Mouse (Mus musculus): Measurements from ENCODE around the gene Lysmd1. TPM values are rescaled to one million over a fixed set of nuclear protein-coding genes. Genes with fewer than 3 reads are reported as not detected.

Gene Lysmd1
- polyA plus RNA-seq, 1 experiment from 2014 or later, result 19.4 TPM

DNA sequence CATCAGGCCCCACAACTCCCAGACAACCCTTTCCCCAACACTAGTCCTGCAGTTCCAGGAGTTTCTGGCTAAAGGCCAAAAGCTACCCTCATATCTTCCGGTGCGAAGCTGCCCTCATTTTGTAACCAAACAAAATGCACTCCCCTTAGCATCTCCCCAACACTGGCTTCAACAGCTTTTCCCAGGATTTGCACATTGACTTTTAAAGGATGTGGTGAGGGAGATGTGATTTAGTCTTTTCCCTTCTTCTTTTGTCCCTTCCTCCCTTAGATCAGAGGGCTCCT is 28.4 kb downstream of the Lysmd1 start:
- H3K4me1 ChIP-seq, result peaks cover 26% of the 10 kb centered on the region
- ATAC-seq (ENCODE audit: insufficient number of reproducible peaks, insufficient read depth, low FRiP score, low TSS enrichment), result no peak
- WGBS, result 43% methylated on average over 2 of the region's 2 CpGs

DNA sequence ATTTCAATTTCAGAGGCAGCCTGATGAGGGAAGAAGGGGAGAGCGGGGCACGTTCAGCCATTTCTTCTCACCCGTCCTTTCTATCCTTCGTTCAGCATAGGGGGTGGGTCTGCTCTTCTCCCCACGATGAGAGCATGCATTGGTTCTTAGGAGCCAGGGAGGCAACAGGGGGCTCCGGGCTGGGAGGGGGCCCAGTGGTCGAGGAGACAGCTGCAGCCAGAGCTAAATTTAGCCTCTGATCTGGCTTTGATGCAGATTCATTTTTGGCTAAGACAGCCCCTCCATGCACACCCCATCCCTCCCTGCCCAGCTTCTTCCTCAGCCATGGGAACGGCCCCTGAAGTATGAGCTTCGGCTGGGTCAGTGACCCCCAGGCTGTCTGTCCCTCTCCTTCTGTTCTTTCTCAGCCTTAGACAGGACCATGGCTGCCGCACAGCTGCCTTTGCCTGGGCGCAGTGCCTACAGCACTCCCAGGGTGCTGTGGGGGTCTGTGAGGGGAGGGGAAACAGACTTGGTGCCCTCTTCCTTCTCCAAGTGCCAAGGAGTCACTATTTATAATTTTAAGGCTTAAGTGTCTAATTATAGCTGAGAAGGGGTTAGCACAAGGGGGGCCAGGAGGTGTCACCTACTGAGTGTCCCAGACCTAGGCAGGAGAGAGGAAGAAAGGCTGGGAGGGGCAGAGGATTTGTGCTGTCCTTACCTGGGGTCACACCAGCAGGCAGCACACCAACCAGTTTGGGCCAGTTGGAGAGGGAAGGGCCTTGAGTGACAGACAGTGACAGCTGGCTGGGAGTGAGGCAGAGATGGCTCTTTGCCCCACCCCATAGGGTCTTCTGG is 29.7 kb downstream of the Lysmd1 start:
- Histone ChIP-seq H3K9me3 (no peaks in the 10 kb centered on the region), H3K27me3 (no peaks in the 10 kb centered on the region; the same call in 1 of the 2 replicates), H3K27ac (0 out of 2 replicates have a peak overlapping the region, but pooled peaks have one; percentile 27), H3K36me3 (peaks cover 48% of the 10 kb centered on the region), H3K4me2 (replicated peaks) (peak overlapping the region; percentile 77; the same call in 1 of the 2 replicates), H3K4me3 (no peak overlapping the region), H3K9ac (no peak overlapping the region), H3K4me1 (peaks cover 26% of the 10 kb centered on the region)
- no peak for ATAC-seq (ENCODE audit: insufficient number of reproducible peaks, insufficient read depth, low FRiP score, low TSS enrichment)
- WGBS, result 59% methylated on average over 11 of the region's 11 CpGs

More for the DNA sequence above, 28.4 kb downstream of the Lysmd1 start:
- Histone ChIP-seq H3K27me3 (no peaks in the 10 kb centered on the region; the same call in 1 of the 2 replicates), H3K27ac (0 out of 2 replicates have a peak overlapping the region, but pooled peaks have one; percentile 2), H3K36me3 (peaks cover 34% of the 10 kb centered on the region), H3K4me2 (replicated peaks) (peak overlapping the region; percentile 77), H3K9ac (no peak overlapping the region), H3K9me3 (no peaks in the 10 kb centered on the region), H3K4me3 (peak overlapping the region; percentile 81)

DNA sequence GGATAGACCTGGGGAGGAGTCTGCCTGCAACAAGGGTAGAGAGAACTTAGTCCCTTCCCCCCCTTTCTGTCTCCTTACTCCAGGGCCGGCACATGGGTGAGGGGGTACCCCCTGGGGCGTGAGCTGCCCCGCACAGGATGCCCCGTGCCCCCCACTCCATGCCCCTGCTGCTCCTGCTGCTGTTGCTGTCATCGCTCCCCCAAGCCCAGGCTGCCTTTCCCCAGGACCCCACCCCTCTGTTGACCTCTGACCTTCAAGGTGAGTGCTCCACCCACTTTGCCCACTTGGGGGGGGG is 30.3 kb downstream of the Lysmd1 start:
- no peak overlapping the region for H3K27ac ChIP-seq
- H3K4me2 ChIP-seq (replicated peaks), result no peak overlapping the region
- H3K27me3 ChIP-seq, result peaks cover 2% of the 10 kb centered on the region; the same call in 1 of the 2 replicates
- 78% methylated on average over 5 of the region's 5 CpGs for WGBS
- H3K36me3 ChIP-seq, result peaks cover 53% of the 10 kb centered on the region
- H3K9ac ChIP-seq, result no peak overlapping the region
- H3K9me3 ChIP-seq, result no peaks in the 10 kb centered on the region
- H3K4me3 ChIP-seq, result no peak overlapping the region
- H3K4me1 ChIP-seq, result peaks cover 26% of the 10 kb centered on the region
- ATAC-seq (ENCODE audit: insufficient number of reproducible peaks, insufficient read depth, low FRiP score, low TSS enrichment), result no peak

DNA sequence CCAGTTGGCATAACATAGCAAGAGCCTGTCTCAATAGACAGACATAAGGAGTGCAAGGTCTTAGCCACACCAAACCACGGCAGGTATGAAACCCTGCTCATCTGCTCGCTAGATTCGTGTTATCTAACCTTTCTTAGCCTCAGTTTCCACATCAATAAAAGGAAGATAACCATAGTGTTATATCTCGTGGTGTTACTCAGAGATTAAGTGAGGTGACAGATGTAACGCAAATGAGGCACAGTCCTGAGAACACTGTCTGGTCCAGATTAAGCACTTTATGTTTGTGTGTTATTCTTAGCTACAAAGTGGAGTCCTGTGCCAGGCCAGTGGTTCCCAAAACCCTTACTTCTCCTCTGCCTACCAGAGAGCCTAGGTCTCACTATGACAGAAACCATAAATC is 31.0 kb downstream of the Lysmd1 start:
- WGBS, result 82% methylated on average over 5 of the region's 5 CpGs
- peaks cover 26% of the 10 kb centered on the region for H3K4me1 ChIP-seq

DNA sequence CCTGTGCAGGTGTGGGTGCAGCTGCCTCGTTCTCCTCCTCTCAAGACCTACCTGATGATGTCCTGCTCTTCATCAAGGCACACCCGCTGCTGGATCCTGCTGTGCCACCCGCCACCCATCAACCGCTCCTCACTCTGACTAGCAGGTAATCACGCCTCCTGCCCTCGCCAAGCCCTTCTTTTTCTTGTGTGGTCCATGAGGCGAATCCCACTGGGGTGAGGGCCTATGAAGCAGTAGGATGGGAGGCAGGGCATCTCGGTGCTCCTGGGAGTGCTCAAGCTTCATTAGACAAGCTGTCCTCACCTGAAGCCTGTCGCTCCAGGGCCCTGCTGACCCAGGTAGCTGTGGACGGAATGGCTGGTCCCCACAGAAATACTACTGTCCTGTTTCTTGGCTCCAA is 36.1 kb downstream of the Lysmd1 start:
- peaks cover 16% of the 10 kb centered on the region for H3K4me1 ChIP-seq
- H3K4me2 ChIP-seq (replicated peaks), result no peak overlapping the region
- peaks cover 52% of the 10 kb centered on the region for H3K27me3 ChIP-seq
- H3K9me3 ChIP-seq, result no peaks in the 10 kb centered on the region
- no peak overlapping the region for H3K9ac ChIP-seq
- H3K36me3 ChIP-seq, result peaks cover 87% of the 10 kb centered on the region
- ATAC-seq (ENCODE audit: insufficient number of reproducible peaks, insufficient read depth, low FRiP score, low TSS enrichment), result no peak
- 87% methylated on average over 10 of the region's 10 CpGs for WGBS
- H3K27ac ChIP-seq, result no peak overlapping the region
- no peak overlapping the region for H3K4me3 ChIP-seq

More for the DNA sequence above, 31.0 kb downstream of the Lysmd1 start:
- H3K27ac ChIP-seq, result no peak overlapping the region
- no peak overlapping the region for H3K4me2 ChIP-seq (replicated peaks)
- peaks cover 60% of the 10 kb centered on the region for H3K36me3 ChIP-seq
- no peak overlapping the region for H3K9ac ChIP-seq
- no peak overlapping the region for H3K4me3 ChIP-seq
- ATAC-seq (ENCODE audit: insufficient number of reproducible peaks, insufficient read depth, low FRiP score, low TSS enrichment), result no peak
- H3K27me3 ChIP-seq, result peaks cover 8% of the 10 kb centered on the region
- no peaks in the 10 kb centered on the region for H3K9me3 ChIP-seq

DNA sequence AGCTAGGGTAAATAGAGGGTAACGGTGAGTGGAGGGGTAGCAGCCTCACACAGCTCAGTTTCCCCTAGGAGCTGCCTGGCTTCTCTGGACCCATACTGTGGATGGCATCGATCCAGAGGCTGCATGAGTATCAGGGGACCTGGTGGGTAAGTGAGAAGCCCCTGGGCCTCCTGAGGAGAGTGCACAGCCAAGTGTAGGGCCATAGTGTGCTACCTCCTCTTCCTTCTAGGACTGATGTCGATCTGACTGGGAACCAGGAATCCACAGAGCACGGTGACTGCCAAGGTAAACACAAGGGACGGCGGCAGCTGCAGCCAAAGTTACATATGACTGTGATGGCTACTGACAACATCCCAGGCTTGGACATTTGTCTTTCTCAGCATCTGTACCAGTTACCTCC is 37.2 kb downstream of the Lysmd1 start:
- ATAC-seq (ENCODE audit: insufficient number of reproducible peaks, insufficient read depth, low FRiP score, low TSS enrichment), result no peak
- H3K4me1 ChIP-seq, result peaks cover 16% of the 10 kb centered on the region
- H3K27me3 ChIP-seq, result peaks cover 52% of the 10 kb centered on the region
- H3K36me3 ChIP-seq, result peaks cover 76% of the 10 kb centered on the region
- H3K4me2 ChIP-seq (replicated peaks), result no peak overlapping the region
- H3K4me3 ChIP-seq, result no peak overlapping the region
- H3K9ac ChIP-seq, result no peak overlapping the region
- H3K9me3 ChIP-seq, result no peaks in the 10 kb centered on the region
- 86% methylated on average over 6 of the region's 6 CpGs for WGBS
- H3K27ac ChIP-seq, result no peak overlapping the region

DNA sequence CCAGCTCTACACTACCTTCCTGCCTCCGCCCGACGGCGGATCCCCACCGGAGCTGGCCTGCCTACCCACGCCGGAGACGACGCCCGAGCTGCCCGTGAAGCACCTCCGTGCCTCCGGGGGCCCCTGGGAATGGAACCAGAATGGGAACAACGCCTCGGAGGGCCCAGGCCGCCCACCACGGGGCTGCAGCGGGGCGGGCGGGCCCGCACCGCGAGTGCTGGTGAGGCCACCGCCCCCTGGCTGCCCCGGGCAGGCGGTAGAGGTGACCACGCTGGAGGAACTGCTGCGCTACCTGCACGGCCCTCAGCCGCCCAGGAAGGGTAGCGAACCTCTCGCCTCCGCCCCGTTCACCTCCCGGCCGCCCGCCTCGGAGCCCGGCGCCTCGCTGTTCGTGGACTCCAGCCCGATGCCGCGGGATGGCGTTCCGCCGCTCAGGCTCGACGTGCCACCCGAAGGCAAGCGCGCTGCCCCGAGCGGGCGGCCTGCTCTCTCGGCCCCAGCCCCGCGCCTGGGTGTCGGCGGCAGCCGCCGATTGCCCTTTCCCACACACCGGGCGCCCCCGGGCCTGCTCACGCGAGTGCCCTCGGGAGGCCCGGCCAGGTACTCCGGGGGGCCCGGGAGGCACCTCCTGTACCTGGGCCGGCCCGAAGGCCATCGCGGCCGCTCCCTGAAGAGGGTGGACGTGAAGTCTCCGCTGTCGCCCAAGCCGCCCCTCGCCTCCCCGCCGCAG is 38.8 kb downstream of the Lysmd1 start:
- ATAC-seq (ENCODE audit: insufficient number of reproducible peaks, insufficient read depth, low FRiP score, low TSS enrichment), result no peak
- WGBS, result 19% methylated on average over 82 of the region's 84 CpGs
- no peak overlapping the region for H3K27ac ChIP-seq

DNA sequence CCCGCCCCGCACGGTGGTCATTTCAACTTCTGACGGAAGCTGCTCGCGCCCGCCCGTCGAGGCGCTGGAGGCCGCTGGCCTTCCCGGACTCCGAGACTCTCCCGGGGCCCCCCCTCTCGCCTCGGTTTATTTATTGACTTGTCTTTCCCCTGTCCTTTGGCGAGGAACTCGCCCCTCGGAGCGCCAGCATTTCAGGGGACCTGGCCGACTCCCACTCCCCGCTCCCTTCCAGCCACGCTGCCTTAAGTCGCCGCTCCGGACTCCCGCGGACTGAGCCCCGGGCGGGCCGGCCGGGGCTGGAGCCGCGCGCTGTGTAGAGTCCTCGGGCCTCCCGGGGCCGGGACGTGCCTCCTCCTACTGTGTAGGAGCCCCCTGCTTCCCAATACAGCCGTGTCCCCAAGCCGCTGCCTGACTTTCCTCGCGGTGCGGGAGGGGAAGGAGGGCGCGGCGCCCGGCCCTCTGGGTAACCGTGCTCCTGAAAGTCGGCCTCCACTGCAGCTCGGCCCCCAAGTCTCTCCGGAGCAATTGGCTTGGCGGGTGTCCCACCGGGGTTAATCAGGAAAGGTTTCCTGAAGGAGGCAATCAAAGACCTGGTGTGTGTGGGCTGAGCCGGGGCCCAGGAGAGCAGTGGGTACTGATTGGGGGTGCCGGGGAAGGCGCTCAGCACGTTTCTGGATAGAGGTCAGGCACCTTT is 39.5 kb downstream of the Lysmd1 start:
- ATAC-seq (ENCODE audit: insufficient number of reproducible peaks, insufficient read depth, low FRiP score, low TSS enrichment), result peak; percentile 31
- Histone ChIP-seq H3K4me2 (replicated peaks) (peak overlapping the region; percentile 41), H3K4me1 (peaks cover 16% of the 10 kb centered on the region), H3K9ac (peak overlapping the region; percentile 28), H3K9me3 (no peaks in the 10 kb centered on the region), H3K27ac (no peak overlapping the region), H3K27me3 (peaks cover 52% of the 10 kb centered on the region), H3K4me3 (peak overlapping the region; percentile 22; the same call in 1 of the 2 replicates), H3K36me3 (peaks cover 53% of the 10 kb centered on the region)
- WGBS, result 8% methylated on average over 58 of the region's 58 CpGs

More for the DNA sequence above, 38.8 kb downstream of the Lysmd1 start:
- Histone ChIP-seq H3K4me1 (peaks cover 16% of the 10 kb centered on the region), H3K27me3 (peaks cover 52% of the 10 kb centered on the region), H3K36me3 (peaks cover 60% of the 10 kb centered on the region), H3K9ac (0 out of 2 replicates have a peak overlapping the region, but pooled peaks have one; percentile 28), H3K4me2 (replicated peaks) (peak overlapping the region; percentile 41), H3K9me3 (no peaks in the 10 kb centered on the region), H3K4me3 (peak overlapping the region; percentile 22; the same call in 1 of the 2 replicates)

DNA sequence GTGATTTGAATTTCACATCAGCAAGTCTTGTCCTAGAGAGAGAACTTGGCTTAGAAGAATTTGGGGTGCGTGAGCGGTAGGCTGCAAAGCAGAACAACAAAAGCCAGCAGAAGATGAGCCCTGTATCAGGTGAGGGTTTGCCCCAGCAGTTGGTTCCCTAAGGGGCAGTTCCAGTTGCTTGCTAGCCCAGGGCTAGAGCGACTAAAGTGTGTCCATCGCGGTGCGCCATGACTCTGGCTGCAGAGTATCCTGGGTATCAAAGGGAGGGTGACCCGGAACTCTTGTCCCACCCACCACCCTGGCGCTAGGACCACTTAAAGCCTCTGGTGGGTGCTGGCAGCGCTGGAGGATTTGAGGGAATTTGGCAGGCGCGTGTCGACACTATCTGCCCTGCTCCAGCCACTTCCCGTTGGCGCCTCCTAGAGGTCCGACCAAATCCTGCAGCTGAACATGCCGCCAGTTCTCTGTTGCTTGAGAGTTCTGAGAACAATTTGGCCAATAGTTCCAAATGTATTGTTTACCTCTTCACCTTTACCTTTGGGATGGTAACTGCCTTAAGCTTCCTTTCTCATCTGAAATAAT is 40.2 kb downstream of the Lysmd1 start:
- Histone ChIP-seq H3K36me3 (peaks cover 46% of the 10 kb centered on the region), H3K9me3 (no peaks in the 10 kb centered on the region), H3K9ac (no peak overlapping the region), H3K27ac (no peak overlapping the region), H3K4me3 (no peak overlapping the region), H3K4me1 (peaks cover 16% of the 10 kb centered on the region), H3K4me2 (replicated peaks) (peak overlapping the region; percentile 41; the same call in 1 of the 2 replicates), H3K27me3 (peaks cover 51% of the 10 kb centered on the region)
- 3% methylated on average over 16 of the region's 16 CpGs for WGBS
- ATAC-seq (ENCODE audit: insufficient number of reproducible peaks, insufficient read depth, low FRiP score, low TSS enrichment), result peak; percentile 49; the same call in 1 of the 2 replicates

DNA sequence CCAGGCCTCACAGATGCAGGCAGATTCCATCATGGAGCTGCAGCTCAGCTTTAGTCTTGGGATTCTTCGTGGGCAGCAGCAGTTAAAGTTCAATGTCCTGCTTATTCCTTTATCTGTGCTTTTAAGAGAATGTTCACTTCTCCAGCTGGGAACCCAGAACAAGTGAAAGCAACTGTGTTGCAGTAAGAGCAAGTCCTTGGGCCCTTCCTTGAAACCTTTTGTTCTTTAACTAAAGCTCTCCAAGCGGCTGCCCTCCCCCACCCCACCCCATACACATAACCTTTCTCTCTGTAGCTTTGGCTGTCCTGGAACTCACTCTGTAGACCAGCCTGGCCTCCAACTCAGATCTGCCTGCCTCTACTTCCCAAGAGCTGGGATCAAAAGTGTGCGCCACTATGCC is 42.6 kb downstream of the Lysmd1 start:
- H3K4me1 ChIP-seq, result peaks cover 16% of the 10 kb centered on the region
- peaks cover 27% of the 10 kb centered on the region for H3K27me3 ChIP-seq
- no peak overlapping the region for H3K9ac ChIP-seq
- WGBS, result 61% methylated on average over 3 of the region's 3 CpGs
- H3K4me2 ChIP-seq (replicated peaks), result no peak overlapping the region
- no peak for ATAC-seq (ENCODE audit: insufficient number of reproducible peaks, insufficient read depth, low FRiP score, low TSS enrichment)
- no peaks in the 10 kb centered on the region for H3K9me3 ChIP-seq
- H3K4me3 ChIP-seq, result no peak overlapping the region
- H3K27ac ChIP-seq, result no peak overlapping the region
- H3K36me3 ChIP-seq, result peaks cover 22% of the 10 kb centered on the region

DNA sequence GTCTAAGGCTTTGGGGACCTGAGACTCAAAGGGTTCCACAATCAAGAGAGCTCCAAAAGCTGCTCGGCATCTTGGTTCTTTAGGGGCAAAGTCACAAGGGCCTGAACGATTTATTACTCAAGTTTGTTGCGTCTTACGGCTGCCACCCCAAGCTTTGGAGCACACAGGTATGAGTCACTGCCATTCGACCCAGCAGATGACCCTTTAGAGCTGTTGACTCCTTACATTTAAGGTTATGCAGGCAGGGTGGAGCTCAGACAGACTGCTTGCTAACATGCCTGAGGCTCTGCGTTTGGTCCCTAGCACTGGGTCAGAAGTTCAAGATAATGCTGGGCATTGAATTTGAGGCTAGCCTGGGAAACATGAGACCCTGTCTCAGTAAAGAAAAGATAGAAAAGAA is 43.7 kb downstream of the Lysmd1 start:
- Histone ChIP-seq H3K4me1 (peaks cover 16% of the 10 kb centered on the region), H3K36me3 (peaks cover 11% of the 10 kb centered on the region), H3K9me3 (no peaks in the 10 kb centered on the region), H3K9ac (no peak overlapping the region), H3K4me3 (no peak overlapping the region), H3K4me2 (replicated peaks) (no peak overlapping the region), H3K27me3 (peaks cover 16% of the 10 kb centered on the region), H3K27ac (no peak overlapping the region)
- 73% methylated on average over 6 of the region's 6 CpGs for WGBS
- ATAC-seq (ENCODE audit: insufficient number of reproducible peaks, insufficient read depth, low FRiP score, low TSS enrichment), result no peak

Measured in embryonic facial prominence, embryonic 12.5 days (tissue).